Mouse (Mus musculus): ENCODE data around the gene Atp5g2.

DNA sequence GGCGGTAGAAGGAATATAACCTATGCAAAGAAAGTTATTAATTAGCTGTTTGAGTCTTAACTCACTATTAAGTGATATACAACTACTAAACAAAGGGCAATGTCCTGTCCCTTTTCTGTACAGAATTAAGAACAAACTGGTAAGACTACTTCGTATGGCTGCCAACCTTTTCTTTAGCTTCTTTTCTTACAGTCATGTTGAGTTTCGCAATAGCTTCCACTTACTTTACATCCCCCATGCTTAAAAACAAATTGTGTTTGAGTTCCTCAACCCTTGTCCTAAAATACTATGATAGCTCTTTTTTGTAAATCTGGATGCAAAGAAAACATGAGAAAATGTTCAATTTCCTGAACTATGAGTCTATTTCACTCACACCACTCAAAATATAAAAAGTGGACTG, 49.0 kb downstream of the Atp5g2 start:
- TF ChIP-seq GATA1 (IDR thresholded peaks at IDR 0.05; ENCODE audit: borderline replicate concordance, low read length) (no peak), FLI1 (IDR thresholded peaks at IDR 0.05; ENCODE audit: low read length) (no peak)
